Mouse (Mus musculus) CH12.LX (cell line): ENCODE data around the gene Maml2.

Source experiments
- CHD2 ChIP-seq: IDR thresholded peaks from 2 replicates; pipeline ENCODE4 v1.6.1; 2011; ENCODE audit warnings: low read length, improper control_type of control experiment
- CTCF ChIP-seq, 2 experiments: IDR thresholded peaks in 1 of 2; conservative IDR thresholded peaks in 1 of 2; 2 replicates each; pipeline ENCODE4 v1.5.1; 2011 to 2012; ENCODE audit warnings: low read depth in 2 of 2, low read length in 2 of 2, improper control_type of control experiment in 1 of 2, inconsistent platforms in 1 of 2, mild to moderate bottlenecking in 1 of 2, moderate library complexity in 1 of 2
- E2F4 ChIP-seq: IDR thresholded peaks from 2 replicates; pipeline ENCODE4 v1.6.1; 2011; ENCODE audit warnings: low read depth, low read length, improper control_type of control experiment; ENCODE audit not compliant: insufficient replicate concordance
- MAX ChIP-seq: IDR thresholded peaks from 2 replicates; pipeline ENCODE4 v1.6.1; 2011; ENCODE audit warnings: low read length, improper control_type of control experiment
- POLR2A ChIP-seq: IDR thresholded peaks from 2 replicates; pipeline ENCODE4 v1.6.1; 2011; ENCODE audit warnings: low read depth, mild to moderate bottlenecking, improper control_type of control experiment, low read length
- SIN3A ChIP-seq: IDR thresholded peaks from 2 replicates; pipeline ENCODE4 v1.6.1; 2012; ENCODE audit warnings: low read length, improper control_type of control experiment, inconsistent platforms
- USF1 ChIP-seq: IDR thresholded peaks from 2 replicates; pipeline ENCODE4 v1.6.1; 2014; ENCODE audit warnings: low read depth, mild to moderate bottlenecking, inconsistent platforms, low read length, improper control_type of control experiment
- ZMIZ1 ChIP-seq: IDR thresholded peaks from 2 replicates; pipeline ENCODE4 v1.6.1; 2012; ENCODE audit warnings: low read depth, mild to moderate bottlenecking, inconsistent platforms, low read length, improper control_type of control experiment

DNA sequence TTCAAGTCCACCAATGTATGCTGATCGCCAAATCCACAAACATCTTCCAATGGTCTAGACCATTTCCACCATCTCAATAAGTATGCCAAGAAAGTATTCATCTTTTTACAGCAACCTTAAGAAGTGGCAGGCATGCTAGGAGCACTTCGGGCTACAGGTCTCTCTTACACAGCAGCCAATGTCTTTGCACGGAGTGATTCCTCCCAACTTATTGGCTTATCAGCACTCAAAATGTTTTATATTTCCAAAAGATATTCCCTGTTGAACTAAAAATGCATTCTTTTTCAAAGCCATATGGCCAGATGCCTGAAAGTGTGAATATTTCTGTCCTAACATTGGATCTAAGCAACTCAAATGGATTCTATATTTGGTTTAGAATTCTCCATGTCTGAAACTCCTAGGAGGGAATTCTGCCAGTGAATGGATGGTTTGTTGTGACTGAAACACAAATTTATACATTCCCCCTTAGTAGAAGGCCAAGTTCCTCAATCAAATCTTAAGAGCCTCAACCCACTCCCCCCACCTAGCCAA is 326.2 kb downstream of the Maml2 start:
- TF ChIP-seq SIN3A (no peak), POLR2A (no peak), CHD2 (no peak), CTCF (conservative IDR thresholded peaks at IDR 0.05 in 1 of 2, IDR thresholded peaks at IDR 0.05 in 1 of 2; ENCODE audit: low read depth in 2 of 2, low read length in 2 of 2) (no peak), USF1 (no peak), E2F4 (no peak), ZMIZ1 (no peak), MAX (no peak)
